In genomic region chr8:124869708-124870107, GRCm38 (mm10) we compare ENCODE assay signal across 15 mouse cellular contexts.
"Had no signal": no experiment of that assay in that cellular context is flagged by ENCODE, and none has a peak within 500 bp of the region (broad histone marks: within the 10 kb centered on the region; RNA-seq: fewer than 3 reads in every experiment).

No protein-coding gene starts in this region.

- ATAC-seq: lung, postnatal 0 days had no signal

- H3K4me3 ChIP-seq: left cerebral cortex, adult 2 months; limb, embryonic 10.5 days; liver, embryonic 15.5 days; midbrain, embryonic 10.5 days; neural tube, embryonic 13.5 days had no signal

- H3K9ac ChIP-seq: liver, embryonic 15.5 days; neural tube, embryonic 13.5 days had no signal

- H3K4me2 ChIP-seq: liver, embryonic 11.5 days; liver, embryonic 15.5 days; neural tube, embryonic 13.5 days had no signal

- H3K27ac ChIP-seq: left cerebral cortex, adult 2 months; limb, embryonic 10.5 days; liver, embryonic 15.5 days; midbrain, embryonic 10.5 days; neural tube, embryonic 13.5 days; stomach, postnatal 0 days had no signal

- H3K4me1 ChIP-seq: limb, embryonic 10.5 days had no signal

- H3K9me3 ChIP-seq: limb, embryonic 10.5 days; liver, embryonic 15.5 days; midbrain, embryonic 10.5 days; neural tube, embryonic 13.5 days had no signal

- DNase-seq: kidney, postnatal 25 days; lung, adult 2 months; lung, postnatal 36 days; midbrain, embryonic 14.5 days; retina, postnatal 1 day; right cerebral cortex, postnatal 4 days; thymus, postnatal 4 days had no signal

- H3K27me3 ChIP-seq: liver, embryonic 15.5 days; neural tube, embryonic 13.5 days had no signal
